ENCODE assay signal across 19 mouse cellular contexts in the genomic region with DNA sequence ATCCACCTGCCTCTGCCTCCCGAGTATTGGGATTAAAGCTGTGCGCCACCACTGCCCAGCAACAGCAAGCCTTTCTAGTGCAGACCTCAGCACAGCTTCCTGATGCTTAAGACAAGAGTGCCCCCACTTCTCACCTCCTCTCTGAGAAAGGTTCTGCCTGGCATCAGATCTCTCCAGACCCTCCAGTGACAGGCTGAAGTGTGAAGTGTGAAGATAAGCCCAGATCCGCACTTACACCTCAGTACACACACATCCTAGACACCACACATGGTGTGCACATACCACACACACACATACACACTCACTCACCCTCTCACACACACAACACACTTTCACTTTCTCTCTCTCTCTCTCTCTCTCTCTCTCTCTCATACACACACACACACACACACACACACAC. TPM values are rescaled to one million over a fixed set of nuclear protein-coding genes. Genes with fewer than 3 reads are reported as not detected.
DNase-seq lines count a peak whose midpoint lies in the region; ATAC-seq and TF ChIP-seq lines count a peak whose summit lies in the region.
"Had no signal": no experiment of that assay in that cellular context is flagged by ENCODE, and none has a peak within 500 bp of the region (broad histone marks: within the 10 kb centered on the region; RNA-seq: fewer than 3 reads in every experiment).

No protein-coding gene starts in this region.

- no peak overlapping the region for H3K4me2 ChIP-seq in hindbrain, postnatal 0 days (ENCODE audit: low read depth, low read length)
- H3K4me2 ChIP-seq: embryonic facial prominence, embryonic 13.5 days; heart, embryonic 13.5 days; hindbrain, embryonic 14.5 days; limb, embryonic 13.5 days; liver, embryonic 15.5 days had no signal

- TF ChIP-seq RAD21 in MEL (IDR thresholded peaks at IDR 0.05; ENCODE audit: low read depth, low read length): no peak

- peaks cover 87% of the 10 kb centered on the region for H3K4me1 ChIP-seq in hindbrain, embryonic 10.5 days (replicated peaks)
- peaks cover 4% of the 10 kb centered on the region; the same call in 1 of the 2 replicates for H3K4me1 ChIP-seq in hindbrain, postnatal 0 days (ENCODE audit: insufficient read depth, low read length)
- H3K4me1 ChIP-seq in MEL (ENCODE audit: control insufficient read depth in 1 of 2, insufficient read depth in 2 of 2, low read length in 2 of 2): peaks cover 8 to 32% of the 10 kb centered on the region in 2 experiments

- 83% methylated on average over 3 of the region's 3 CpGs for WGBS in hindbrain, embryonic 10.5 days
- 84% methylated on average over 3 of the region's 3 CpGs for WGBS in hindbrain, postnatal 0 days

- TF ChIP-seq EP300 in MEL (IDR thresholded peaks at IDR 0.05; ENCODE audit: low read depth in 1 of 2, low read length in 2 of 2): peak; percentile 38 to 55; a peak in 2 of 4 replicates

- no peak for ATAC-seq in hindbrain, postnatal 0 days
- ATAC-seq in megakaryocyte-erythroid progenitor cell, adult 5-6 weeks (replicated peaks; ENCODE audit: low FRiP score, low TSS enrichment, poor library complexity, severe bottlenecking): peak; percentile 55
- ATAC-seq: intestine, postnatal 0 days; lung, postnatal 0 days had no signal

- H3K9ac ChIP-seq in hindbrain, postnatal 0 days (replicated peaks; ENCODE audit: low read length): no peak overlapping the region
- H3K9ac ChIP-seq in MEL (ENCODE audit: control insufficient read depth, low read depth, low read length, poor library complexity, severe bottlenecking): peak overlapping the region; percentile 41
- H3K9ac ChIP-seq: embryonic facial prominence, embryonic 13.5 days; heart, embryonic 13.5 days; limb, embryonic 13.5 days; liver, embryonic 15.5 days had no signal

- no peak for DNase-seq in hindbrain, embryonic 10.5 days (ENCODE audit: low spot score)
- DNase-seq in hindbrain, postnatal 0 days (ENCODE audit: low spot score): no peak
- DNase-seq in CD4-positive helper T cell, adult 2 months (ENCODE audit: low read depth, low spot score): peak; percentile 79
- DNase-seq in MEL (ENCODE audit: low read depth, low spot score): peak; percentile 73
- no peak for DNase-seq in cerebellum, postnatal 36 days
- no peak for DNase-seq in cerebellum, adult 9-11 months
- DNase-seq: cerebellum, postnatal 10 days; gastrocnemius, postnatal 14 days; heart, adult 18-20 months; retina, postnatal 1 day had no signal

- H3K4me3 ChIP-seq in hindbrain, embryonic 10.5 days: no peak overlapping the region
- no peak overlapping the region for H3K4me3 ChIP-seq in hindbrain, postnatal 0 days (ENCODE audit: low read length)
- peak overlapping the region; percentile 43 to 50 for H3K4me3 ChIP-seq in MEL (ENCODE audit: control insufficient read depth in 1 of 2, insufficient read depth in 1 of 2, low read depth in 2 of 2, low read length in 2 of 2)
- H3K4me3 ChIP-seq: embryonic facial prominence, embryonic 13.5 days; heart, embryonic 13.5 days; limb, embryonic 13.5 days; liver, embryonic 15.5 days had no signal

- H3K27ac ChIP-seq in hindbrain, embryonic 10.5 days: peak overlapping the region; percentile 98
- H3K27ac ChIP-seq in hindbrain, postnatal 0 days: no peak overlapping the region
- peak overlapping the region; percentile 23; the same call in 1 of the 2 replicates for H3K27ac ChIP-seq in MEL (ENCODE audit: control insufficient read depth, low read depth, low read length)
- H3K27ac ChIP-seq: embryonic facial prominence, embryonic 13.5 days; heart, embryonic 13.5 days; hindbrain, embryonic 14.5 days; limb, embryonic 13.5 days; liver, embryonic 15.5 days had no signal

- no peak for TF ChIP-seq POLR2A in MEL (IDR thresholded peaks at IDR 0.05; ENCODE audit: control insufficient read depth in 1 of 2, insufficient read depth in 1 of 2, low read depth in 1 of 2, low read length in 2 of 2, poor library complexity in 1 of 2)

- no peaks in the 10 kb centered on the region for H3K36me3 ChIP-seq in hindbrain, embryonic 10.5 days
- H3K36me3 ChIP-seq in hindbrain, postnatal 0 days (ENCODE audit: insufficient read depth, low read length): no peaks in the 10 kb centered on the region
- peaks cover 0 to 9% of the 10 kb centered on the region in 2 experiments; a peak in 2 of 4 replicates for H3K36me3 ChIP-seq in MEL (ENCODE audit: control insufficient read depth in 1 of 2, insufficient read depth in 2 of 2, low read length in 2 of 2)
- H3K36me3 ChIP-seq: embryonic facial prominence, embryonic 13.5 days; G1E; heart, embryonic 13.5 days; limb, embryonic 13.5 days; liver, embryonic 15.5 days had no signal

- no peaks in the 10 kb centered on the region for H3K79me2 ChIP-seq in MEL (ENCODE audit: control insufficient read depth, insufficient read depth, low read length, poor library complexity)

- H3K27me3 ChIP-seq in hindbrain, embryonic 10.5 days (ENCODE audit: insufficient read depth, poor library complexity, severe bottlenecking): 0 out of 2 replicates have a peak, but pooled peaks cover 7% of the 10 kb centered on the region
- no peaks in the 10 kb centered on the region for H3K27me3 ChIP-seq in hindbrain, postnatal 0 days (ENCODE audit: insufficient read depth, low read length)
- H3K27me3 ChIP-seq in MEL (ENCODE audit: control insufficient read depth in 1 of 2, insufficient read depth in 2 of 2, low read length in 2 of 2): no peaks in the 10 kb centered on the region
- H3K27me3 ChIP-seq: embryonic facial prominence, embryonic 13.5 days; limb, embryonic 13.5 days; liver, embryonic 15.5 days had no signal

- no peak for TF ChIP-seq CTCF in hindbrain, postnatal 0 days (IDR thresholded peaks at IDR 0.05; ENCODE audit: low read depth)
- no peak for TF ChIP-seq CTCF in MEL (IDR thresholded peaks at IDR 0.05 in 2 of 3, conservative IDR thresholded peaks at IDR 0.05 in 1 of 3; ENCODE audit: control insufficient read depth in 1 of 3, insufficient read depth in 1 of 3, low read depth in 2 of 3, low read length in 3 of 3, poor library complexity in 1 of 3, severe bottlenecking in 1 of 3)

- no peaks in the 10 kb centered on the region for H3K9me3 ChIP-seq in hindbrain, embryonic 10.5 days
- no peaks in the 10 kb centered on the region for H3K9me3 ChIP-seq in hindbrain, postnatal 0 days (ENCODE audit: low read length)
- H3K9me3 ChIP-seq in MEL (replicated peaks; ENCODE audit: insufficient read depth, low read length): no peaks in the 10 kb centered on the region
- H3K9me3 ChIP-seq: embryonic facial prominence, embryonic 13.5 days; G1E; heart, embryonic 13.5 days; limb, embryonic 13.5 days; liver, embryonic 15.5 days had no signal

TF ChIP-seq in MEL, 35 proteins besides CTCF, POLR2A, EP300 and RAD21 (continues in another document):
- peak; percentile 37; the same call in 1 of the 2 replicates for TF ChIP-seq ETS1 (IDR thresholded peaks at IDR 0.05; ENCODE audit: low read depth, low read length)
- TF ChIP-seq USF2 (IDR thresholded peaks at IDR 0.05; ENCODE audit: borderline replicate concordance in 1 of 2, insufficient read depth in 1 of 2, low read depth in 1 of 2, low read length in 2 of 2): no peak
- TF ChIP-seq MAFK (IDR thresholded peaks at IDR 0.05; ENCODE audit: borderline replicate concordance, low read depth, low read length): no peak
- TF ChIP-seq SMC3 (IDR thresholded peaks at IDR 0.05; ENCODE audit: low read depth, low read length): no peak
- TF ChIP-seq USF1 (IDR thresholded peaks at IDR 0.05; ENCODE audit: low read depth, low read length): no peak
- TF ChIP-seq GABPA (IDR thresholded peaks at IDR 0.05; ENCODE audit: low read depth, low read length): no peak
- no peak for TF ChIP-seq NELFE (IDR thresholded peaks at IDR 0.05; ENCODE audit: low read depth, low read length)
- peak; percentile 57; the same call in 1 of the 2 replicates for TF ChIP-seq GATA1 (IDR thresholded peaks at IDR 0.05; ENCODE audit: low read depth, low read length)
- TF ChIP-seq E2F4 (IDR thresholded peaks at IDR 0.05; ENCODE audit: borderline replicate concordance, low read depth, low read length): no peak
- TF ChIP-seq TAL1 (IDR thresholded peaks at IDR 0.05; ENCODE audit: low read length): peak; percentile 48
- TF ChIP-seq ZC3H11A (IDR thresholded peaks at IDR 0.05; ENCODE audit: low read depth, low read length): no peak
- no peak for TF ChIP-seq POLR2AphosphoS2 (IDR thresholded peaks at IDR 0.05; ENCODE audit: low read length)
- no peak for TF ChIP-seq ELF1 (IDR thresholded peaks at IDR 0.05; ENCODE audit: low read depth, low read length)
- TF ChIP-seq UBTF (IDR thresholded peaks at IDR 0.05; ENCODE audit: borderline replicate concordance, insufficient read depth, low read depth, low read length): no peak
- TF ChIP-seq MEF2A (IDR thresholded peaks at IDR 0.05; ENCODE audit: extremely low read depth, insufficient replicate concordance, low read depth, low read length, poor library complexity, severe bottlenecking): no peak
- TF ChIP-seq JUND (IDR thresholded peaks at IDR 0.05; ENCODE audit: low read depth, low read length): no peak
- no peak for TF ChIP-seq BHLHE40 (IDR thresholded peaks at IDR 0.05; ENCODE audit: borderline replicate concordance, low read depth, low read length)
- TF ChIP-seq HCFC1 (IDR thresholded peaks at IDR 0.05; ENCODE audit: low read depth, low read length): no peak
- TF ChIP-seq POLR2AphosphoS5 (IDR thresholded peaks at IDR 0.05; ENCODE audit: borderline replicate concordance, low read depth, low read length): no peak

RNA-seq across cellular contexts. Expression of gene Tldc1, which starts 8.7 kb away (rescaled TPM):
- polyA plus RNA-seq in hindbrain, embryonic 10.5 days (2016; fragmentation: Nextera tagmentation; extraction: Ambion mirVana): 12.6 and 15.3 TPM in 2 replicates
- total RNA-seq in hindbrain, postnatal 0 days (2014; rRNA removed): 20.2 and 21.2 TPM in 2 replicates
- 7.4 and 8.4 TPM in 2 replicates for polyA plus RNA-seq in hindbrain, postnatal 0 days (2015; fragmentation: Nextera tagmentation; extraction: Ambion mirVana)
- total RNA-seq in MEL (2012; rRNA removed): 13.4 and 16.4 TPM in 2 replicates
- 10 to 100 TPM in 1 of 2 experiments, not detected in 1; 16.1 TPM for polyA plus RNA-seq in MEL (2012; ENCODE audit: insufficient read depth in 1 of 2, insufficient read length in 2 of 2, low read depth in 1 of 2, low replicate concordance in 2 of 2, missing spikeins in 1 of 2)
- 8.5 and 12.4 TPM in 2 replicates for total RNA-seq in megakaryocyte-erythroid progenitor cell, adult 5-6 weeks (2014; fragmentation: Nextera tagmentation)
- 5.7 and 11.5 TPM in 2 replicates for total RNA-seq in megakaryocyte-erythroid progenitor cell, adult 5-6 weeks (2017)

RNA-seq across cellular contexts. Expression of gene Cotl1, which starts 53.5 kb away (rescaled TPM):
- 273 and 545 TPM in 2 replicates for polyA plus RNA-seq in hindbrain, embryonic 10.5 days (2016; fragmentation: Nextera tagmentation; extraction: Ambion mirVana)
- 263 and 269 TPM in 2 replicates for total RNA-seq in hindbrain, postnatal 0 days (2014; rRNA removed)
- polyA plus RNA-seq in hindbrain, postnatal 0 days (2015; fragmentation: Nextera tagmentation; extraction: Ambion mirVana): 85.4 and 87.8 TPM in 2 replicates
- total RNA-seq in MEL (2012; rRNA removed): 60.5 and 70.3 TPM in 2 replicates
- polyA plus RNA-seq in MEL (2012; ENCODE audit: insufficient read depth in 1 of 2, insufficient read length in 2 of 2, low read depth in 1 of 2, low replicate concordance in 2 of 2, missing spikeins in 1 of 2): 100 to 1,000 TPM in 1 of 2 experiments, not detected in 1; 114 TPM
- total RNA-seq in megakaryocyte-erythroid progenitor cell, adult 5-6 weeks (2014; fragmentation: Nextera tagmentation): 24.4 and 63.9 TPM in 2 replicates
- 30.4 and 44.2 TPM in 2 replicates for total RNA-seq in megakaryocyte-erythroid progenitor cell, adult 5-6 weeks (2017)

Comparison
In these comparisons a context has a peak if more than half of its experiments do, and no peak if none do; other contexts are left out.
1. DNase-seq: peak in CD4-positive helper T cell, adult 2 months (single experiment) and MEL (single experiment); none in hindbrain, embryonic 10.5 days (single experiment), hindbrain, postnatal 0 days (single experiment), cerebellum, postnatal 36 days (0 of 2) and cerebellum, adult 9-11 months (single experiment).
2. H3K4me3 ChIP-seq: peak in MEL (2 of 2); none in hindbrain, embryonic 10.5 days (single experiment) and hindbrain, postnatal 0 days (single experiment).